Mouse (Mus musculus): ENCODE results near the gene Gbp6.
"Not testable (repeated sequence)": the region's sequence is repeated elsewhere in the genome, so short reads cannot be mapped to it uniquely, and the experiment has no call there.

DNA sequence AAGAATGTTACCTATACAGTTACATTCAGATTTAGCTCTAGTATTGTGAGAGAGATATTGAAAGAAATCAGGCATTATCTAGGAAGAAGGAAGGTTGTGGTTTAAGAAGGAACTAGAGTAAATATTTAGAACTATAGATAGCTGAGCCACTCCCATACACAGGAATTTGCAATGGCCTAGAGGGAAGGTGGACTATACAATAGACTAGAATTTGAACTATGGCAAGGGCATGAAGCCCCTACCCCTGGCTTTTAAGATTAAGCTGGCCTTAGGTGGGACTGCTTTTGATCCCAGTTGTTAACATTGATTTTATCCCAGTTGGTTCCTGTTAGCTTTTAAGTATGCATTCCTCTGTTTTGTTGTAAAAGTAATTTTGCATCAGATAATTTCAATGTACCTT lies 13.4 kb upstream of the Gbp6 start:
- TF ChIP-seq GATA2 (IDR thresholded peaks at IDR 0.05; ENCODE audit: borderline replicate concordance, low read depth, low read length); CTCF (IDR thresholded peaks at IDR 0.05; ENCODE audit: low read depth, low read length); POLR2AphosphoS5 (IDR thresholded peaks at IDR 0.05; ENCODE audit: insufficient replicate concordance, low read depth, low read length); TAL1 (conservative IDR thresholded peaks at IDR 0.05; ENCODE audit: low read depth, low read length); GATA1 (IDR thresholded peaks at IDR 0.05; ENCODE audit: borderline replicate concordance, low read length): not testable (repeated sequence)
